Mouse (Mus musculus) Patski (cell line): ENCODE results near the gene Tep1. TPM values are rescaled to one million over a fixed set of nuclear protein-coding genes. Genes with fewer than 3 reads are reported as not detected.
"Not testable (repeated sequence)": the region's sequence is repeated elsewhere in the genome, so short reads cannot be mapped to it uniquely, and the experiment has no call there.

Experiments
- ATAC-seq: fragments of 100-300 bp; one replicate; pipeline ENCODE4 v1.8.0; 2021
- CTCF ChIA-PET: fragments of 350-600 bp; sonication (Branson Sonifier 250); formaldehyde crosslinking; loops from one replicate; lab custom pipeline; 2022; ENCODE audit warnings: inconsistent platforms; lab: Charles Lee
- POLR2A ChIA-PET: fragments of 350-600 bp; sonication (Branson Sonifier 250); formaldehyde crosslinking; loops from one replicate; lab custom pipeline; 2022; ENCODE audit warnings: antibody characterized with exemption, inconsistent platforms; lab: Charles Lee
- DNase-seq: peaks from one replicate; pipeline ENCODE4 v3.0.0-alpha.2; 2011; ENCODE audit warnings: low read depth, low spot score
- H3K27me3 ChIP-seq: fragments of 371-371 bp; one replicate; pipeline ENCODE4 v1.5.1; 2021
- CTCF ChIP-seq: fragments of 100-300 bp; IDR thresholded peaks from one replicate; pipeline ENCODE4 v1.5.1; 2021
- in situ Hi-C: fragments of 300-500 bp; cut with MboI; formaldehyde crosslinking; loops from 3 replicates; pipeline ENCODE4 v1.11.1; 2018; ENCODE audit warnings: low pct_unique_long_range_greater_than_20kb, mixed read lengths
- polyA plus RNA-seq: library from polyadenylated mRNA; unstranded; gene quantifications from one replicate; pipeline ENCODE4 v1.2.3, GENCODE M21; 2021

Tep1 gene
- polyA plus RNA-seq, 1 experiment from 2014 or later = 19.6 TPM

DNA sequence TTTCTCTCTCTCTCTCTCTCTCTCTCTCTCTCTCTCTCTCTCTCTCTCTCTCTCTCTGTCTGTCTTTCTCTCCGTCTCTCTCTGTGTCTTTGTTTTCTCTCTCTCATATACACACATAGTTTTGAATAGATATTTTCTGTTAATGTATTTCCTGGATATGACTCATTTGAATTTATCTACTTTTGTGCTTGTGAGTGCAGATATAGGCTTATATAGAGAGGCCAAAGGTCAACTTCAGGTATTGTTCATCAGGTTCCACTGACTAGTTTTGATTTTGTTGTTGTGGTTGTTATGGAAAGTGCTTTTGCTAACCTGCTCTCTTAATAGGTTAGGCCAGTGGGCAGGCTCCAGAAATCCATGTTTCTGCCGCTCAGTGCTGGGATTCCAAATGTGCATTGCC is 57.3 kb downstream of the Tep1 start:
- ATAC-seq = no peak
- ChIA-PET POLR2A (no interaction called here), CTCF (no interaction called here)
- no peak for DNase-seq
- in situ Hi-C loops = no loop called here
- no peak for TF ChIP-seq CTCF
- no peaks in the 10 kb centered on the region for H3K27me3 ChIP-seq

DNA sequence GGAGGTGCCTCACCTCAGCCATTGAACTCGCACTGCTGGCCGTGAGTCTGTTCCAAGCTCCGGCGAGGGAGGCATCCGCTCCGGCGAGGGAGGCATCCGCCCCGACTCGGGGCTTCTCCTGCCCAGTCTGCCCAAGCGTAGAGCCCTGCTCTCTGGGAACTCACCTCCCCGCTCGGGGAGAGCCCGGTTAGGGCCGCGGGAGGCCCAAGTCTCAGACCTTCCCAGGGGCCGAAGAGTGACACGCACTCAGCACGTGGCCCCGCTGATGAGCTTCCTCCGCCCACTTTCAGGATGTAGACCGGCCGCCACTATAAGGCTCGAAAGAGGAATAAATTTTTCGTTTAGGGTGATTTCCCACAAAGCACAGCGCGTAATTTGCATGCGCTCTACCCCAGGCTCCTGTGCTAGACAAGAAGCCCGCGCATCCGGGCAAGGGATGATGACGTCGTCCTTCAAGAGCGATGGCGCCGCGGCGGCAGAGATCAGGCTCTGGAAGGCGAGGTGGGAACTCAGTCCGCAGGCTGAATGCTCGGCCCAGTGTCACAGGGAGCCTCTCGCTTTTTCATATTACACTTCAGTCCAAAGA is 62.8 kb downstream of the Tep1 start, which contains the start of the genes Ccnb1ip1 and Parp2:
Gene Ccnb1ip1, minus strand, starts transcription at position 246 of the 586 bp plus-strand sequence.
Gene Parp2, plus strand, starts transcription at position 355 of the 586 bp plus-strand sequence.
- H3K27me3 ChIP-seq = no peaks in the 10 kb centered on the region
- peak; percentile 99 for DNase-seq
- ChIA-PET CTCF (interaction anchor here (1.1 to 7.4 kb wide), 4 partner anchors 9 to 282 kb away, joined by 3 to 37 read pairs (median 3); partner anchors contain the start of gene Ttc5), POLR2A (interaction anchor here (1.0 kb wide), 1 partner anchor 282 kb away, joined by 3 read pairs; no protein-coding TSS in a partner anchor)
- TF ChIP-seq CTCF = no peak
- ATAC-seq = peak; percentile 100
- in situ Hi-C loops = no loop called here

DNA sequence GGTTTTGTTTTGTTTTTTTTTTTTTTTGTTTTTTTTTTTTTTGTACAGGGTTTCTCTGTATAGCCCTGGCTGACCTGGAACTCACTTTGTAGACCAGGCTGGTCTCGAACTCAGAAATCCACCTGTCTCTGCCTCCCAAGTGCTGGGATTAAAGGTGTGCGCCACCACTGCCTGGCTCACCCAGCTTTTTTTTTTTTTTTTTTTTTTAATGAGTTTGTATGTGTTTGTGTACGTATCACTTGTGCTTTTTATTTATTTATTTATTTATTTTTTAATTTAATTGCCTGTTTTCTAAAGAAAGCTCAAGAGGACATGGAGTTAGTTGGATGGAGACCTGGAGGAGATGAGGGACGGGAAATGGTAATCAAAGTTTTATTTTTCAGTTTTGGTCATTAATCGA is 63.9 kb downstream of the Tep1 start:
- ATAC-seq, DNase-seq, H3K27me3 ChIP-seq, in situ Hi-C loops, POLR2A ChIA-PET: not testable (repeated sequence)
- CTCF ChIA-PET = interaction anchor here (1.3 to 7.4 kb wide), 2 partner anchors 21 to 258 kb away, joined by 3 to 37 read pairs; partner anchors contain the start of gene Ttc5

DNA sequence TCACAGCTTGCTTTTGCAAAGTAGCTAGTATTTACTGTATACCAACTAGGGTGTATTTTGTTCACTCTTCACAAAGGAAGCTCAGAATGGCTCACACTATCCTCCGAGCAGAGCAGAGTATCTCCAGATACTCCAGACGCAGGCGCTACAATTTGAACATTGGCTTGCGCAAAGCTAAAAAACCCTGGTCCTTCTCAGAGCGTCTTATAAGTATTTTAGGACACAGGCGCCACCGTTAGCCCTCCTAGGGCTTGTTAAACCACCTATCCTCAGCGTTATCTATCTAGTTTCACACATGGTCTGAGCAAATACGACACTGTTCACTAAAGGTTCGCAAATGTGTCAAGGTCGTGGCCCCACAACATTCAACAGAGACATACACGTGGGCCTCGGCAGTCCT is 65.7 kb downstream of the Tep1 start:
- CTCF ChIA-PET = interaction anchor here (7.4 kb wide), 1 partner anchor 259 kb away, joined by 37 read pairs; no protein-coding TSS in a partner anchor
- in situ Hi-C loops = loop anchor here (5.0 kb wide), 2 partner anchors 128 to 258 kb away; partner anchors contain the start of genes Pip4p1 and Pnp
- no peaks in the 10 kb centered on the region for H3K27me3 ChIP-seq
- TF ChIP-seq CTCF = no peak
- no peak for ATAC-seq
- DNase-seq = no peak
- POLR2A ChIA-PET = no interaction called here

DNA sequence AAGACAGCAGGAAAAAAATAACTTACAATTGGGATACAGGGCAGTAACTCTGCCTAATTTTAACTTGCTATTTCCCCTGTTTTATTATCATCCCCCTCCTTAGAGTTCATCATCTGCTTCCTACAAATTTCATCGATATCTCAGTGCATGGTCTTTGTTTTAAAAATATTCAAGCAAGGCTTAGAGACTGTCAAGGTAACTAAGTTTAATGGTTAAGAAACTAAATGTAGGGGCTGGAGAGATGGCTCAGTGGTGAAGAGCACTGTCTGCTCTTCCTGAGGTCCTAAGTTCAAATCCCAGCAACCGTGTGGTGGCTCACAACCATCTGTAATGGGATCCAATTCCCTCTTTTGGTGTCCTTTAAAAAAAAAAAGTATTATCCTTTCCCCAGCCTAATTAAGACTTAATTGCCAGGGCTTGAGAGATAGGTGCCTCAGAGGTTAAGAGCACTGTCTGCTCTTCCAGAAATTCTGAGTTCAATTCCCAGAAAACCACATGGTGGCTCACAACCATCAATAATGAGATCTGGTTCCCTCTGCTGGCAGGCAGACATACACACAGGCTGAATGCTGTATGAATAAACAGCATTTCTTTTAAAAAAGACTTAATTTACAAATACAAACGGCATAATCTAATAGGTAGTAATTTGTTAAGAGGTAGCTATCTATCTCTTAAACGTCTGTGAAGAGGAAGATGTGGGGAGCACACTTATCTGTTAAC is 67.4 kb downstream of the Tep1 start:
- no peaks in the 10 kb centered on the region for H3K27me3 ChIP-seq
- TF ChIP-seq CTCF = peak; percentile 62
- no peak for DNase-seq
- POLR2A ChIA-PET = no interaction called here
- in situ Hi-C loops = loop anchor here (5.0 kb wide), 2 partner anchors 129 to 259 kb away; partner anchors contain the start of genes Pip4p1 and Pnp
- ATAC-seq = no peak
- CTCF ChIA-PET = interaction anchor here (1.0 to 7.4 kb wide), 2 partner anchors 11 to 261 kb away, joined by 3 to 37 read pairs; no protein-coding TSS in a partner anchor

DNA sequence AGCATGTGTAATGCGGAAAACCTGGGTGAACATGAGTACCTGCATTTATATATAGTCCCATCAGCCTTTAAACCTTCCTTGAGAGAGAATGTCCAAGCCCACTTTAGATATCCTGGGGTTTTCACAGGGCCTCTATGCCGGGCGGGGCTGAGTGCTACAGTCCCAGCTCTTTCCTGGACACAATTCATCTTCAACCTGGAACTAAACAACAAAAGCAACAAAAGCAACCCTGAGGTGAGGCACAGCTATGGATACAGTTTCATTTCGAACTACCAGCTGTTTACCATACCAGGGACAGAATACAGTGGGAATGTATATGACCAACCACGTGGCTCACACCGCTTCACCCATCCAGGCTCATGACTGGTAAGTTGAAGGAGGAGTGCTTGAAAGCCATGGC is 67.9 kb downstream of the Tep1 start:
- in situ Hi-C loops = loop anchor here (5.0 kb wide), 2 partner anchors 130 to 260 kb away; partner anchors contain the start of genes Pip4p1 and Pnp
- ATAC-seq (no peak), DNase-seq (no peak)
- peaks cover under 1% of the 10 kb centered on the region for H3K27me3 ChIP-seq
- ChIA-PET POLR2A (no interaction called here), CTCF (interaction anchor here (7.4 kb wide), 1 partner anchor 262 kb away, joined by 37 read pairs; no protein-coding TSS in a partner anchor)
- TF ChIP-seq CTCF = no peak

DNA sequence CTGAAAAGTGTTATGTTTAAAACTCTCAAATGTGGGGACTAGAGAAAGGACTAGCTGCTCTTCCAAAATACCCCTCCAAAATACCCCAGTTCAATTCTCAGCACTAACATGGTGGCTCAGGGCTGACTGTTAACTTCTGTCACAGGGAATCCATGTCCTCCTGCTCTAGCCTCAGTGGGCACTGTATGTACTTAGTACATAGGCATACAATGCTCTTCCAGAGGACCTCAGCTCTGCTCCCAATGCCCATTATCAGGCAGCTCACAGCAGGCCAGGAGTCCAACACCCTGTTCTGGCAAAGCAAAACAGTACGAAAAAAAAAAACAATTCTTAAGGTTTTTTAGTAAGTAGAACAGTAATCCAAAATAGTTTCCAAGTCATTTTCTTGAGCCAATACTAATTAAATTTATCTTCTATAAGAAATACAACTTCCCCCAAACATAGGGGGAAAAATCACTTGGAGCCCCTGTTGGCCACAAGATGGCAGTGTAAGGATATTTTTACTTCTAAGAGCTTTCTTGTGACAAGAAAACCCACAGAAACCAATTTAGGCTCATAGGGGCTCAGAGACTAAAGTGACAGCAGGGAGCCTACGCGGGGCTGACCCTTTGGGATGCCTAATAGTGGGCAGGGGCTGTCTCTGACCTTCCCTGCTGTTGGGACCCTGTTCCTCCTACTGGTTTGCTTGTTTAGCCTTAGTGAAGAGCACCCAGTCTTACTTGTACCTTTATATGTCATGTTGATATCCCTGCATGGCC is 70.7 kb downstream of the Tep1 start:
- CTCF ChIA-PET = interaction anchor here (1.1 to 4.9 kb wide), 5 partner anchors 12 to 296 kb away, joined by 3 to 22 read pairs (median 9); partner anchors contain the start of gene Ttc5
- POLR2A ChIA-PET = interaction anchor here (0.5 kb wide), 1 partner anchor 58 kb away, joined by 3 read pairs; no protein-coding TSS in a partner anchor
- ATAC-seq (peak; percentile 45), DNase-seq (no peak)
- peaks cover 6% of the 10 kb centered on the region for H3K27me3 ChIP-seq
- TF ChIP-seq CTCF = peak; percentile 52
- in situ Hi-C loops = loop anchor here (5.0 to 25.0 kb wide), 3 partner anchors 133 to 962 kb away; partner anchors contain the start of genes Pip4p1 and Pnp

DNA sequence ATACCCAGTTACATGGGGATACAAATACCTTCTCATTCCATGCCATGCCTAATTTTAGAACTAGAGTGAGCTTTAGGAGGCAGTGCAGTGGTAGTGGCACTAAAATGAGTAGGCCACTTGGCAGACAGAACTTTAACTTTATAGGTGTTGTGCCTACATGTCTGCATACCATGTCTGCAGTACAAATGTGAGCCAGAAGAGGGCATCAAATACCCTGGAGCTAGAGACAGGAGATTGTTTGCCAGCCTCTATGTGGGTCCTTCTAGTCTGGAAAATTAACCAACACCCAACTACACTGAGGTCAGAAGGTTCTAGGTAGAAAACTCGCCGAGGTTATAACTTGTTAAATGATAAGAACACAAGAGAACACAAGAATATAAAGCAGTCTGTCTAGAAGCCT is 71.8 kb downstream of the Tep1 start:
- in situ Hi-C loops = loop anchor here (25.0 kb wide), 1 partner anchor 961 kb away; no protein-coding TSS in a partner anchor
- DNase-seq (no peak), ATAC-seq (peak; percentile 31)
- CTCF ChIA-PET = interaction anchor here (3.0 to 4.9 kb wide), 2 partner anchors 11 to 13 kb away, joined by 9 to 22 read pairs; partner anchors contain the start of gene Ttc5
- TF ChIP-seq CTCF = peak; percentile 56
- POLR2A ChIA-PET = no interaction called here
- H3K27me3 ChIP-seq = peaks cover 6% of the 10 kb centered on the region

DNA sequence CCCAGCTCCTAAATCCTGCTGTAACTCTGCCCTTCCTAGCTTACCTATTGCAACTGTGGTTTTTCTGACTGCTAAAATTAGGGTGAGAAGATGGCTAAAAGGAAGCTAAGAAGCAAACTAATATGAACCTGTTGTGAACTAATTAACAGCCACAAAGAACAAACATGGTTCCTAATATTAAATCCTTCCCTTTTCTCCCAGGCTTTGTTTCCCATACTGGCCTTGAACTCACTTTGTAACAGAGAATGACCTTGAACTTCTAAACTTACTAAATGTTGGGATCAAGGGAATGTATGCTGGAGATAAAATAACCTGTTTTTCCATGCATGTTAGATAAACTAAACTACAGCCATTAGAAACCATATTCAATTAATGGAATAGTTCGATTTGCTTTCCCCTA is 73.9 kb downstream of the Tep1 start:
- peaks cover 14% of the 10 kb centered on the region for H3K27me3 ChIP-seq
- ATAC-seq (no peak), DNase-seq (no peak)
- in situ Hi-C loops = loop anchor here (25.0 kb wide), 1 partner anchor 959 kb away; no protein-coding TSS in a partner anchor
- CTCF ChIA-PET = interaction anchor here (1.1 to 4.9 kb wide), 3 partner anchors 9 to 268 kb away, joined by 5 to 22 read pairs (median 6); partner anchors contain the start of gene Ttc5
- no peak for TF ChIP-seq CTCF
- POLR2A ChIA-PET = no interaction called here
